Mouse (Mus musculus): Measurements from ENCODE around the gene Haus2.
"Not testable (repeated sequence)": the region's sequence is repeated elsewhere in the genome, so short reads cannot be mapped to it uniquely, and the experiment has no call there.

The Haus2 gene

GRCm38 (mm10) chr2:120608830-120609723 is at the start of gene Haus2, which contains the start of gene Lrrc57:
TSS of gene Haus2 (plus strand) at chr2:120609383.
TSS of gene Lrrc57 (minus strand) at chr2:120609520.
- ChIA-PET POLR2A (interaction anchor here (0.5 to 5.3 kb wide), 72 partner anchors 9 to 826 kb away, joined by 3 to 44 read pairs (median 4); partner anchors contain the start of genes Stard9 (in 3 of the 4), Ttbk2 (in 2 of the 4), Vps39 (in 2 of the 4) and Zfp106 (in 2 of the 4)), CTCF (interaction anchor here in 2 of 4 experiments (0.6 to 2.7 kb wide), 3 partner anchors 102 to 868 kb away, joined by 3 to 9 read pairs (median 5); no protein-coding TSS in a partner anchor)

GRCm38 (mm10) chr2:120561524-120561923 is 47.7 kb upstream of the Haus2 start:
- ChIA-PET CTCF (interaction anchor here in 2 of 4 experiments (0.6 to 3.9 kb wide), 3 partner anchors 14 to 105 kb away, joined by 3 to 10 read pairs (median 3); no protein-coding TSS in a partner anchor), POLR2A (interaction anchor here (0.6 to 5.0 kb wide), 24 partner anchors 8 to 1400 kb away, joined by 3 to 61 read pairs (median 4); partner anchors contain the start of genes Haus2 (in 2 of the 4) and Lrrc57 (in 2 of the 4))

GRCm38 (mm10) chr2:120562859-120563234 is 46.3 kb upstream of the Haus2 start:
- CTCF ChIA-PET = interaction anchor here (0.6 to 3.9 kb wide), 7 partner anchors 10 to 158 kb away, joined by 3 to 10 read pairs (median 4); no protein-coding TSS in a partner anchor

GRCm38 (mm10) chr2:120563235-120563990 is 45.8 kb upstream of the Haus2 start, which contains the start of gene Zfp106:
TSS of gene Zfp106 (minus strand) at chr2:120563843.
- POLR2A ChIA-PET = interaction anchor here (0.6 to 5.0 kb wide), 47 partner anchors 9 to 577 kb away, joined by 3 to 61 read pairs (median 4); partner anchors contain the start of genes Haus2 (in 2 of the 4), Lrrc57 (in 2 of the 4), Adal (in 1 of the 4) and Ganc (in 1 of the 4)
- CTCF ChIA-PET = interaction anchor here in 2 of 4 experiments (1.1 to 3.9 kb wide), 2 partner anchors 85 kb away, joined by 3 to 10 read pairs; no protein-coding TSS in a partner anchor

More at GRCm38 (mm10) chr2:120562859-120563234, 46.3 kb upstream of the Haus2 start:
- POLR2A ChIA-PET = interaction anchor here in 3 of 4 experiments (0.6 to 5.0 kb wide), 36 partner anchors 9 to 160 kb away, joined by 3 to 61 read pairs (median 4); partner anchors contain the start of genes Haus2 (in 2 of the 3), Lrrc57 (in 2 of the 3) and Ganc (in 1 of the 3)

- CTCF ChIA-PET = interaction anchor here in 1 of 4 experiments (3.9 kb wide), 1 partner anchor 86 kb away, joined by 10 read pairs; no protein-coding TSS in a partner anchor
- POLR2A ChIA-PET = interaction anchor here in 2 of 4 experiments (0.8 to 5.0 kb wide), 24 partner anchors 9 to 62 kb away, joined by 3 to 61 read pairs (median 8); partner anchors contain the start of genes Haus2 (in 2 of the 2) and Lrrc57 (in 2 of the 2)
Measured at GRCm38 (mm10) chr2:120564548-120565188, 44.5 kb upstream of the Haus2 start.

- POLR2A ChIA-PET = interaction anchor here in 1 of 4 experiments (2.3 kb wide), 1 partner anchor 12 kb away, joined by 8 read pairs; no protein-coding TSS in a partner anchor
- CTCF ChIA-PET = no interaction called here
Measured at GRCm38 (mm10) chr2:120565363-120565762, 43.8 kb upstream of the Haus2 start.

GRCm38 (mm10) chr2:120566886-120567797 is 42.0 kb upstream of the Haus2 start, which contains the start of gene Snap23:
TSS of gene Snap23 (plus strand) at chr2:120567671.
- ChIA-PET CTCF (interaction anchor here in 2 of 4 experiments (0.7 to 1.0 kb wide), 3 partner anchors 21 to 394 kb away, joined by 3 to 7 read pairs (median 3); no protein-coding TSS in a partner anchor), POLR2A (interaction anchor here in 3 of 4 experiments (0.6 to 2.9 kb wide), 23 partner anchors 9 to 573 kb away, joined by 3 to 13 read pairs (median 4); partner anchors contain the start of genes Adal (in 2 of the 3), Haus2 (in 2 of the 3), Lcmt2 (in 2 of the 3) and Lrrc57 (in 2 of the 3))

- ChIA-PET CTCF (interaction anchor here in 2 of 4 experiments (0.7 to 1.0 kb wide), 2 partner anchors 20 to 89 kb away, joined by 3 to 7 read pairs; no protein-coding TSS in a partner anchor), POLR2A (interaction anchor here in 2 of 4 experiments (0.6 to 2.9 kb wide), 20 partner anchors 9 to 572 kb away, joined by 3 to 13 read pairs (median 4); partner anchors contain the start of genes Adal (in 2 of the 2), Haus2 (in 2 of the 2), Lcmt2 (in 2 of the 2) and Lrrc57 (in 2 of the 2))
Measured at GRCm38 (mm10) chr2:120567798-120568320, 41.3 kb upstream of the Haus2 start.

GRCm38 (mm10) chr2:120571081-120571480 is 38.1 kb upstream of the Haus2 start:
- POLR2A ChIA-PET = interaction anchor here in 2 of 4 experiments (0.7 to 3.0 kb wide), 5 partner anchors 9 to 100 kb away, joined by 3 to 7 read pairs (median 3); no protein-coding TSS in a partner anchor
- CTCF ChIA-PET = interaction anchor here in 1 of 4 experiments (0.6 kb wide), 1 partner anchor 472 kb away, joined by 4 read pairs; no protein-coding TSS in a partner anchor

GRCm38 (mm10) chr2:120572161-120572560 is 37.0 kb upstream of the Haus2 start:
- CTCF ChIA-PET = not testable (repeated sequence)
- POLR2A ChIA-PET = interaction anchor here in 2 of 4 experiments (0.8 to 1.8 kb wide), 3 partner anchors 10 to 101 kb away, joined by 3 read pairs; partner anchors contain the start of genes Haus2 (in 1 of the 2) and Lrrc57 (in 1 of the 2)

- POLR2A ChIA-PET = interaction anchor here in 2 of 4 experiments (0.9 to 2.8 kb wide), 3 partner anchors 11 to 12 kb away, joined by 3 to 15 read pairs (median 9); partner anchors contain the start of gene Zfp106 (in 2 of the 2)
Measured at GRCm38 (mm10) chr2:120575121-120575520, 34.1 kb upstream of the Haus2 start.

GRCm38 (mm10) chr2:120575978-120576377 is 33.2 kb upstream of the Haus2 start:
- ChIA-PET POLR2A (interaction anchor here in 2 of 4 experiments (0.9 to 2.6 kb wide), 2 partner anchors 12 to 13 kb away, joined by 3 to 15 read pairs; partner anchors contain the start of gene Zfp106 (in 2 of the 2)), CTCF (no interaction called here)

More at GRCm38 (mm10) chr2:120575121-120575520, 34.1 kb upstream of the Haus2 start:
- CTCF ChIA-PET = no interaction called here

- ChIA-PET CTCF (interaction anchor here in 1 of 4 experiments (0.7 kb wide), 1 partner anchor 388 kb away, joined by 3 read pairs; no protein-coding TSS in a partner anchor), POLR2A (interaction anchor here in 3 of 4 experiments (0.7 to 2.6 kb wide), 7 partner anchors 9 to 49 kb away, joined by 3 to 15 read pairs (median 4); partner anchors contain the start of genes Zfp106 (in 3 of the 3) and Snap23 (in 2 of the 3))
Measured at GRCm38 (mm10) chr2:120577799-120578198, 31.4 kb upstream of the Haus2 start.

- ChIA-PET CTCF (no interaction called here), POLR2A (interaction anchor here in 2 of 4 experiments (1.0 to 1.8 kb wide), 4 partner anchors 10 to 14 kb away, joined by 3 to 8 read pairs (median 4); partner anchors contain the start of genes Snap23 (in 2 of the 2) and Zfp106 (in 1 of the 2))
Measured at GRCm38 (mm10) chr2:120578286-120578685, 30.9 kb upstream of the Haus2 start.

GRCm38 (mm10) chr2:120589759-120590158 is 19.4 kb upstream of the Haus2 start:
- POLR2A ChIA-PET = interaction anchor here in 3 of 4 experiments (0.5 to 4.6 kb wide), 6 partner anchors 17 to 359 kb away, joined by 3 to 44 read pairs (median 6); partner anchors contain the start of genes Haus2 (in 2 of the 3), Lrrc57 (in 2 of the 3) and Snap23 (in 1 of the 3)
- CTCF ChIA-PET = no interaction called here
